Comparison of ENCODE assay signal across 24 mouse cellular contexts in genomic region chr14:25161684-25162321, GRCm38 (mm10).
"Had no signal": no experiment of that assay in that cellular context is flagged by ENCODE, and none has a peak within 500 bp of the region (broad histone marks: within the 10 kb centered on the region; RNA-seq: fewer than 3 reads in every experiment).

No protein-coding gene starts in this region.

- H3K9me3 ChIP-seq: limb, embryonic 12.5 days; limb, embryonic 15.5 days; megakaryocyte, embryonic 14.5 days; midbrain, embryonic 10.5 days; midbrain, embryonic 13.5 days; neural tube, embryonic 13.5 days; stomach, embryonic 15.5 days had no signal

- H3K36me3 ChIP-seq: limb, embryonic 12.5 days; limb, embryonic 15.5 days; midbrain, embryonic 10.5 days; midbrain, embryonic 13.5 days; neural tube, embryonic 13.5 days; stomach, embryonic 15.5 days had no signal

- H3K4me1 ChIP-seq: limb, embryonic 12.5 days; limb, embryonic 15.5 days; megakaryocyte, embryonic 14.5 days; neural tube, embryonic 13.5 days; stomach, embryonic 15.5 days had no signal

- DNase-seq: kidney, adult 18-20 months; layer of hippocampus, postnatal 36 days; left cerebral cortex, postnatal 4 days; liver, postnatal 0 days; retina, postnatal 1 day; right cerebral cortex, postnatal 25 days; spleen, adult 18-20 months; thymus, postnatal 36 days had no signal

- H3K27me3 ChIP-seq: limb, embryonic 12.5 days; limb, embryonic 15.5 days; midbrain, embryonic 13.5 days; neural tube, embryonic 13.5 days; stomach, embryonic 15.5 days had no signal

- H3K4me3 ChIP-seq: left cerebral cortex, adult 2 months; limb, embryonic 12.5 days; limb, embryonic 15.5 days; megakaryocyte, embryonic 14.5 days; midbrain, embryonic 10.5 days; midbrain, embryonic 13.5 days; myocyte; neural tube, embryonic 13.5 days; stomach, embryonic 15.5 days had no signal

- H3K9ac ChIP-seq: limb, embryonic 12.5 days; limb, embryonic 15.5 days; liver, embryonic 14.5 days; liver, postnatal 0 days; lung, embryonic 14.5 days; midbrain, embryonic 13.5 days; neural tube, embryonic 13.5 days; stomach, embryonic 15.5 days had no signal

- ATAC-seq: liver, postnatal 0 days; lung, postnatal 0 days; midbrain, embryonic 13.5 days; midbrain, embryonic 16.5 days had no signal

- H3K4me2 ChIP-seq: limb, embryonic 12.5 days; limb, embryonic 15.5 days; liver, embryonic 11.5 days; lung, embryonic 14.5 days; midbrain, embryonic 13.5 days; neural tube, embryonic 13.5 days; stomach, embryonic 15.5 days had no signal

- H3K27ac ChIP-seq: kidney, postnatal 0 days; left cerebral cortex, adult 2 months; limb, embryonic 12.5 days; limb, embryonic 15.5 days; liver, embryonic 14.5 days; macrophage; midbrain, embryonic 10.5 days; midbrain, embryonic 13.5 days; neural tube, embryonic 13.5 days; stomach, embryonic 15.5 days had no signal
